Mouse (Mus musculus): ENCODE results near the gene Zdhhc5. TPM values are rescaled to one million over a fixed set of nuclear protein-coding genes. Genes with fewer than 3 reads are reported as not detected.

Zdhhc5 gene
- polyA plus RNA-seq, 1 experiment from 2014 or later = 28.1 TPM

GRCm38 (mm10) chr2:84742451-84743283, 27.7 kb upstream of the Zdhhc5 start:
- Histone ChIP-seq H3K9me3 (no peaks in the 10 kb centered on the region), H3K9ac (peak overlapping the region; percentile 98), H3K27ac (peak overlapping the region; percentile 99), H3K4me1 (peaks cover 54% of the 10 kb centered on the region), H3K27me3 (no peaks in the 10 kb centered on the region), H3K4me2 (peak overlapping the region; percentile 91), H3K4me3 (replicated peaks) (peak overlapping the region; percentile 88), H3K36me3 (replicated peaks) (peaks cover 11% of the 10 kb centered on the region)
- peak; percentile 84 for ATAC-seq (ENCODE audit: low FRiP score)
- WGBS = 0% methylated on average over 26 of the region's 26 CpGs

DNA sequence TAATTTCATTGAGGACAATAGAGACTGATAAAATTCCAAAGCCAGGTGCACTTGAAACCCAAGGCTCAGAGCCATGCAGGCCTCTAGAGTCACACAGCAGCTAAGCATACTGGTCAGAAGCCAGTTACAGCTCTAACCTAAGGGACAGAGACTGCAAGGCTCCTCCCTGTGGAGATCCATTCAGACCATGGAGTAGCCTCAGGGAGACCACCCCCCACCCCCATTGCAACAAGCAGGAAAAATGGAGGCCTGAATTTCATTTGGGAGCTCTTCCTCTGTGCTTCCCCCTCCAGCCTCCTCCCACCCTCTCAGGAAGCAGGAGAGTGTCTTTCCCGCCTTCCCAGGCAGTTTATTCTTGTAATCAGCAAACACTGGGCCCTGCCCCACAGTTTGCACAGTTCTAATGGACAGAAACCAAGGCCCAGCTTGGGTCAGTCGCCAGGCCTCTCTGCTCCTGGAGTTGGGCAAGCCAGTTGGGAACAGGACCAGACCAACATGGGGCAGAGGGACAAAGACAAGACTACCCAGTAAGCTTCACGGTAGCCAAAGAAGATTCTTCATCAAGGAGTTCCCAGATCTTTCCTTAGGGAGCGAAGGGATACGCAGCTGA, 27.0 kb upstream of the Zdhhc5 start:
- Histone ChIP-seq H3K9ac (peak overlapping the region; percentile 98), H3K9me3 (no peaks in the 10 kb centered on the region), H3K27ac (peak overlapping the region; percentile 99), H3K4me1 (peaks cover 61% of the 10 kb centered on the region), H3K27me3 (no peaks in the 10 kb centered on the region), H3K4me2 (peak overlapping the region; percentile 91), H3K4me3 (replicated peaks) (peak overlapping the region; percentile 88), H3K36me3 (replicated peaks) (peaks cover 11% of the 10 kb centered on the region)
- no peak for ATAC-seq (ENCODE audit: low FRiP score)
- 0% methylated on average over 5 of the region's 5 CpGs for WGBS

DNA sequence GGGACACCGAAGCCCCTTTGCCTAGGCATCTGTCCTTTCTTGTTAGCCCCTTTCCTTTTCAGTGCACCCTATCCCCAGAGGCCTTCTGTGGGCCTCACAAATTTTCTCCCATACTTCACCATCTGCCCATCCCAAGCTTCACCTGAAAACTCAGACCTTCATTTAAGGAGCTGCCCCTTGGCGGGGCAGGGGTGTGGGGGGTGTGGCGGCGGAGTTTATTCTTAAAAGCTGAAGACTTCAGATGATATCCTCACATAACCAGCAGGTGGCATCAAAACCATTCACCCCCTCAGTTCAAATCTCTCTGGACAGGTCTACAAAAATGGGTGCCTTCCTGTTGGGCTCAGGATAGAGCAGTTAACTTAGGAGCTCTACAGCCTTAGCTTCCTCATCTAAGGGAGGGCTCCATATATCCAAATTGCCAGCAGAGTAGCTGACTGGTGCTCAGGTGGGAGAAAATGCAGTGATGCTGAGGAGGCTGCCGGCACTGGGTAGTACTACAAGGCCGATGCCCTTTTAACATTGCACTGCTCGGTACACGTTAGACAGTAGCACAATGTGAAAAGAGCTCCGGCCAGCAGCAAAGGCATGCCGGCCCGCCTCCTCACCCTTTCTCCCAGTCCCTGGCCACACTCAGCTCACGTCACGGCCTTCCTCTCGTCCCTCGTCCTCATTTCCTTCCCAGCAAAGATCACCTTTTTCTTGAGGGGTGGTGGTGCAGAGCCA, 25.8 kb upstream of the Zdhhc5 start:
- WGBS = 71% methylated on average over 15 of the region's 15 CpGs
- Histone ChIP-seq H3K4me2 (peak overlapping the region; percentile 91), H3K9me3 (no peaks in the 10 kb centered on the region), H3K4me1 (peaks cover 73% of the 10 kb centered on the region), H3K4me3 (replicated peaks) (peak overlapping the region; percentile 88), H3K36me3 (replicated peaks) (peaks cover 11% of the 10 kb centered on the region), H3K27me3 (no peaks in the 10 kb centered on the region), H3K27ac (peak overlapping the region; percentile 99), H3K9ac (peak overlapping the region; percentile 98)
- no peak for ATAC-seq (ENCODE audit: low FRiP score)

- no peaks in the 10 kb centered on the region for H3K27me3 ChIP-seq
- peak overlapping the region; percentile 76 for H3K27ac ChIP-seq
- ATAC-seq (ENCODE audit: low FRiP score) = no peak
- peak overlapping the region; percentile 39 for H3K4me2 ChIP-seq
- H3K4me1 ChIP-seq = peaks cover 86% of the 10 kb centered on the region
- peaks cover 11% of the 10 kb centered on the region for H3K36me3 ChIP-seq (replicated peaks)
- H3K9me3 ChIP-seq = no peaks in the 10 kb centered on the region
- 3% methylated on average over 12 of the region's 12 CpGs for WGBS
- H3K4me3 ChIP-seq (replicated peaks) = 0 out of 2 replicates have a peak overlapping the region, but pooled peaks have one; percentile 10
- H3K9ac ChIP-seq = peak overlapping the region; percentile 45
Measured at GRCm38 (mm10) chr2:84738271-84738911, 23.4 kb upstream of the Zdhhc5 start.

GRCm38 (mm10) chr2:84737451-84737925, 22.5 kb upstream of the Zdhhc5 start:
- H3K9me3 ChIP-seq = no peaks in the 10 kb centered on the region
- H3K27ac ChIP-seq = peak overlapping the region; percentile 76
- H3K4me2 ChIP-seq = peak overlapping the region; percentile 59
- peaks cover 88% of the 10 kb centered on the region for H3K4me1 ChIP-seq
- peak; percentile 4; the same call in 1 of the 2 replicates for ATAC-seq (ENCODE audit: low FRiP score)
- no peaks in the 10 kb centered on the region for H3K27me3 ChIP-seq
- peak overlapping the region; percentile 52 for H3K4me3 ChIP-seq (replicated peaks)
- peak overlapping the region; percentile 45 for H3K9ac ChIP-seq
- WGBS = 3% methylated on average over 8 of the region's 8 CpGs
- peaks cover 11% of the 10 kb centered on the region for H3K36me3 ChIP-seq (replicated peaks)

- Histone ChIP-seq H3K9ac (peak overlapping the region; percentile 45), H3K27ac (peak overlapping the region; percentile 76; the same call in 1 of the 2 replicates), H3K4me1 (peaks cover 80% of the 10 kb centered on the region), H3K4me2 (peak overlapping the region; percentile 59), H3K27me3 (no peaks in the 10 kb centered on the region), H3K4me3 (replicated peaks) (peak overlapping the region; percentile 52), H3K36me3 (replicated peaks) (peaks cover 11% of the 10 kb centered on the region), H3K9me3 (no peaks in the 10 kb centered on the region)
- ATAC-seq (ENCODE audit: low FRiP score) = no peak
- WGBS = 5% methylated on average over 27 of the region's 27 CpGs
Measured at GRCm38 (mm10) chr2:84736312-84737161, 21.6 kb upstream of the Zdhhc5 start.

- Histone ChIP-seq H3K27ac (peak overlapping the region; percentile 81), H3K9ac (peak overlapping the region; percentile 70), H3K9me3 (no peaks in the 10 kb centered on the region), H3K36me3 (replicated peaks) (0 out of 2 replicates have a peak, but pooled peaks cover 4% of the 10 kb centered on the region), H3K4me1 (peaks cover 69% of the 10 kb centered on the region), H3K4me2 (peak overlapping the region; percentile 59), H3K27me3 (no peaks in the 10 kb centered on the region), H3K4me3 (replicated peaks) (peak overlapping the region; percentile 52)
- WGBS = 17% methylated on average over 7 of the region's 7 CpGs
- no peak for ATAC-seq (ENCODE audit: low FRiP score)
Measured at GRCm38 (mm10) chr2:84735346-84735920, 20.5 kb upstream of the Zdhhc5 start.

- 3% methylated on average over 2 of the region's 2 CpGs for WGBS
- Histone ChIP-seq H3K4me1 (peaks cover 64% of the 10 kb centered on the region), H3K4me2 (peak overlapping the region; percentile 59), H3K27me3 (no peaks in the 10 kb centered on the region), H3K4me3 (replicated peaks) (peak overlapping the region; percentile 52), H3K27ac (peak overlapping the region; percentile 81), H3K9me3 (no peaks in the 10 kb centered on the region), H3K9ac (peak overlapping the region; percentile 70), H3K36me3 (replicated peaks) (0 out of 2 replicates have a peak, but pooled peaks cover 2% of the 10 kb centered on the region)
- no peak for ATAC-seq (ENCODE audit: low FRiP score)
Measured at GRCm38 (mm10) chr2:84734919-84735318, 19.9 kb upstream of the Zdhhc5 start.

DNA sequence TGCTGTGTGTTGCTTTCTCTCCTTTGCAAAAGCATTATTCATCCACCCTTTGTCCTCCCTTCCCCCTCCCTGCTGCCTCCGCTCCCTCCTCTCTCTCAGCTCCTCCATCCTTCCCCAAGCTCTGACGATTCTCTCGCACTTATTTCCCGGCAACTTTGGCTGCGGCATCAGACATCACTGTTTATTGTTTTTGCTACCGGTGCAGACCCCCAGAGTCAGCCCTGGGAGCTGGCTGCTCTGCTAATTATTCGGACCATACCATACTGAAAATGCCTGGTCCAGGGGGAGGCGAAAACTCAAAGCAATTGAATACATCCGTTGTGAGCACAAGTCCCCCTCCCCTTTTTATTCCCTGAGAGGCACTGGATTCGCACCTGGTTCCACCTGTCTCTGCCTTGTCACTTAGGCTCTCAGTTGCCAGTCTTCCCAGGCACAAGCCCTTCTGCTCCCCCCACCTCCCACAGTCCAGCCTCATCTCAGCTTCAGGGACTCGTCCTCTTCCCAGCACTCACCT, 19.4 kb upstream of the Zdhhc5 start:
- Histone ChIP-seq H3K9me3 (no peaks in the 10 kb centered on the region), H3K36me3 (replicated peaks) (no peaks in the 10 kb centered on the region), H3K9ac (peak overlapping the region; percentile 70), H3K4me1 (peaks cover 59% of the 10 kb centered on the region), H3K4me2 (peak overlapping the region; percentile 59), H3K27me3 (no peaks in the 10 kb centered on the region), H3K4me3 (replicated peaks) (peak overlapping the region; percentile 52), H3K27ac (peak overlapping the region; percentile 81)
- WGBS = 0% methylated on average over 11 of the region's 11 CpGs
- ATAC-seq (ENCODE audit: low FRiP score) = peak; percentile 59

DNA sequence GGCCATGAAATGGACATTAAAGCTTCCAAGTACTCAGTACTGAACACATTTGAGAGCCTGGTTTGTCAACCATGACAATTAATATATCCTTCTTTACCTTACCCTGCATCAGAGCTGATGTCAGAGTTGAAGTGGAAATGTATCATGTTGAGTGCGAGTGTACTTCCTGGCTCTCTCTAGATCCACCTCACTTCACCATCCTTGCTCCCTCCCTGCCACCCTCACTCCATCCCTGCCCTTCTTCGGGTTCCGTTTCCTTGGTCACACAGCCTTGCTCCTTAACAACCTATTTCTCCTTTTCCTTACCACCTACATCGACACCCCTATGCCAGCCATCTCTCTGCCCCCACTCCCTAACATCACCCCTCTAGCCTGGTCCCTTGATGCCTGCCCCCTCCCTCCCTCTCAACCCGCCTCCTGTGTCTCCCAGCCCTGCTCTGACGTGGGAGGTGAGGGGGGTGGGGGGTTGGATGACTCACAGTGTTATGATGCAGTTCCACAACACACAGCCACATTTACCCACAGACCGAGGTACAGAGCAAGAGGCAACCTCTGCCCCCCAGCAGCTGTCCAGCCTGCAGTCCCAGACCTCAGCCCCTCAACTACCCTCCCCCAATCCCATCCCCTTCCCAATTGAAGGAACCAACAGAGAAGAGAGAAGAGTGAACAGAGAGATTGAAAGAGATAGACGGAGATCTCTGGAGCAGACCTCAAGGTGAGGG, 18.8 kb upstream of the Zdhhc5 start, which contains the start of gene Ypel4:
Ypel4 (plus strand) TSS at position 480 of the 722 bp plus-strand sequence.
- H3K4me1 ChIP-seq = peaks cover 52% of the 10 kb centered on the region

More for the DNA sequence above, 18.8 kb upstream of the Zdhhc5 start, which contains the start of gene Ypel4:
- peak within 1 kb of the TSS; percentile 81 for H3K27ac ChIP-seq
- peak within 1 kb of the TSS; percentile 59 for H3K4me2 ChIP-seq
- under 1% methylated on average over 8 of the region's 8 CpGs for WGBS
- H3K36me3 ChIP-seq (replicated peaks) = no peaks in the 10 kb centered on the region
- H3K9me3 ChIP-seq = no peaks in the 10 kb centered on the region
- H3K4me3 ChIP-seq (replicated peaks) = peak within 1 kb of the TSS; percentile 52
- peak within 1 kb of the TSS; percentile 70 for H3K9ac ChIP-seq
- no peaks in the 10 kb centered on the region for H3K27me3 ChIP-seq
- peak; percentile 63 for ATAC-seq (ENCODE audit: low FRiP score)
